Mouse (Mus musculus) adrenal gland, postnatal 10 days (tissue): ENCODE measurements around the gene Grk2. TPM values are rescaled to one million over a fixed set of nuclear protein-coding genes. Genes with fewer than 3 reads are reported as not detected.
"Not testable (repeated sequence)": the region's sequence is repeated elsewhere in the genome, so short reads cannot be mapped to it uniquely, and the experiment has no call there.

ENCODE experiments used
- DNase-seq: peaks from one replicate; pipeline ENCODE4 v3.0.0; 2021; ENCODE audit warnings: mixed read lengths
- microRNA-seq: library from miRNA; unstranded; fragments of <30 nt; microRNA quantifications from one replicate; pipeline ENCODE4 v1.2.0, GENCODE M21; 2021
- total RNA-seq, 2 experiments: library from RNA; stranded (reverse); gene quantifications; 2 replicates each; pipeline ENCODE4 v1.2.3; 2021

Gene Grk2
- total RNA-seq, 2 experiments from 2014 or later = 46.3 to 54.8 TPM

GRCm38 (mm10) chr19:4268566-4269361 lies 37.3 kb downstream of the Grk2 start, which contains the start of gene Ssh3:
Ssh3 (minus strand) TSS chr19:4269180.
- peak; percentile 85 for DNase-seq

GRCm38 (mm10) chr19:4265956-4266355 lies 40.1 kb downstream of the Grk2 start:
- DNase-seq = no peak

- DNase-seq = peak; percentile 38
These were observed 41.7 kb downstream of the Grk2 start for GRCm38 (mm10) chr19:4264171-4264780.

- DNase-seq = no peak
These were observed 42.3 kb downstream of the Grk2 start for GRCm38 (mm10) chr19:4263702-4264101.

GRCm38 (mm10) chr19:4262756-4263155 lies 43.3 kb downstream of the Grk2 start:
- DNase-seq = no peak

- DNase-seq = no peak
These were observed 44.9 kb downstream of the Grk2 start for GRCm38 (mm10) chr19:4261038-4261698.

GRCm38 (mm10) chr19:4257897-4258252 lies 48.1 kb downstream of the Grk2 start:
- DNase-seq = no peak

GRCm38 (mm10) chr19:4257216-4257896 lies 48.7 kb downstream of the Grk2 start:
- DNase-seq = peak; percentile 94

- no peak for DNase-seq
These were observed 50.3 kb downstream of the Grk2 start for GRCm38 (mm10) chr19:4255583-4256162.

GRCm38 (mm10) chr19:4254230-4254629 lies 51.8 kb downstream of the Grk2 start:
- DNase-seq = no peak

GRCm38 (mm10) chr19:4248683-4249082 lies 57.3 kb downstream of the Grk2 start:
- not testable (repeated sequence) for DNase-seq

GRCm38 (mm10) chr19:4247010-4247409 lies 59.0 kb downstream of the Grk2 start:
- no peak for DNase-seq

GRCm38 (mm10) chr19:4244775-4245174 lies 61.2 kb downstream of the Grk2 start:
- DNase-seq = no peak

GRCm38 (mm10) chr19:4242416-4242815 lies 63.6 kb downstream of the Grk2 start:
- no peak for DNase-seq

GRCm38 (mm10) chr19:4240247-4240668 lies 65.8 kb downstream of the Grk2 start:
- no peak for DNase-seq

Small RNA genes within 50 kb of the gene (microRNA-seq; reads per million reads assigned to microRNA genes)
- gene Mir6985 = not detected

Other genes starting within 250 kb of the Grk2 start
- gene Gstp3, start 246.7 kb downstream of the Grk2 start, total RNA-seq = 10 to 100 TPM; 42.6 to 90.1 TPM
- gene Cabp2, start 224.6 kb downstream of the Grk2 start, total RNA-seq = under 1 TPM in 1 of 2 experiments, not detected in 1; 0.63 TPM
- 10 to 100 TPM; 56.3 to 64.1 TPM for gene Cdk2ap2, start 209.0 kb downstream of the Grk2 start, total RNA-seq
- 10 to 100 TPM; 59.7 to 75.1 TPM for gene Pitpnm1, start 206.2 kb downstream of the Grk2 start, total RNA-seq
- gene Aip, start 180.4 kb downstream of the Grk2 start, total RNA-seq = 10 to 100 TPM; 71.5 to 73.4 TPM
- gene Gpr152, start 166.4 kb downstream of the Grk2 start, total RNA-seq = not detected
- gene Cabp4, start 162.2 kb downstream of the Grk2 start, total RNA-seq = 1 to 10 TPM in 1 of 2 experiments, under 1 TPM in 1; 0.69 to 1.9 TPM
- 100 to 1,000 TPM; 185 to 193 TPM for gene Coro1b, start 157.6 kb downstream of the Grk2 start, total RNA-seq
- gene Ptprcap, start 152.6 kb downstream of the Grk2 start, total RNA-seq = 10 to 100 TPM; 11.5 to 14.0 TPM
- 10 to 100 TPM; 26.5 to 38.2 TPM for gene Rps6kb2, start 142.9 kb downstream of the Grk2 start, total RNA-seq
- gene Carns1, start 130.7 kb downstream of the Grk2 start, total RNA-seq = 1 to 10 TPM; 4.8 to 8.8 TPM
- 1 to 10 TPM; 4.2 to 6.6 TPM for gene Tbc1d10c, start 114.9 kb downstream of the Grk2 start, total RNA-seq
- gene Ppp1ca, start 114.2 kb downstream of the Grk2 start, total RNA-seq = 100 to 1,000 TPM; 411 to 414 TPM
- gene Rad9a, start 104.6 kb downstream of the Grk2 start, total RNA-seq = 10 to 100 TPM in 1 of 2 experiments, 1 to 10 TPM in 1; 7.4 to 10.8 TPM
- gene Clcf1, start 92.0 kb downstream of the Grk2 start, total RNA-seq = 1 to 10 TPM; 8.3 to 9.8 TPM
- not detected for gene AC109138.7, start 91.9 kb downstream of the Grk2 start, total RNA-seq
- gene Pold4, start 74.3 kb downstream of the Grk2 start, total RNA-seq = 10 to 100 TPM; 34.7 to 35.6 TPM
- gene Ssh3, start 37.0 kb downstream of the Grk2 start, total RNA-seq = 10 to 100 TPM; 16.8 to 21.9 TPM
- 1 to 10 TPM; 3.5 to 8.5 TPM for gene Ankrd13d, start 23.1 kb downstream of the Grk2 start, total RNA-seq
- gene Kdm2a, start 92.1 kb upstream of the Grk2 start, total RNA-seq = 10 to 100 TPM; 67.7 to 84.7 TPM
- 10 to 100 TPM; 13.7 to 15.4 TPM for gene Rhod, start 133.2 kb upstream of the Grk2 start, total RNA-seq
- 10 to 100 TPM; 18.8 to 22.7 TPM for gene Syt12, start 171.2 kb upstream of the Grk2 start, total RNA-seq
- gene 2010003K11Rik, start 192.4 kb upstream of the Grk2 start, total RNA-seq = 10 to 100 TPM in 1 of 2 experiments, 1 to 10 TPM in 1; 9.4 to 16.1 TPM
- gene Pcx, start 204.2 kb upstream of the Grk2 start, total RNA-seq = 100 to 1,000 TPM; 330 to 427 TPM